Mouse (Mus musculus) ES-E14 (cell line): ENCODE results near the gene Cbfa2t2.

Experiments
- CHD2 ChIP-seq: IDR thresholded peaks from 2 replicates; pipeline ENCODE4 v1.6.1; 2014; ENCODE audit warnings: mild to moderate bottlenecking, low read depth, low read length, inconsistent platforms
- ZC3H11A ChIP-seq: IDR thresholded peaks from 2 replicates; pipeline ENCODE4 v1.6.1; 2012; ENCODE audit warnings: low read depth, mild to moderate bottlenecking, inconsistent platforms, low read length, borderline replicate concordance
- ZNF384 ChIP-seq: IDR thresholded peaks from 2 replicates; pipeline ENCODE4 v1.6.1; 2012; ENCODE audit warnings: low read depth, low read length, inconsistent platforms

DNA sequence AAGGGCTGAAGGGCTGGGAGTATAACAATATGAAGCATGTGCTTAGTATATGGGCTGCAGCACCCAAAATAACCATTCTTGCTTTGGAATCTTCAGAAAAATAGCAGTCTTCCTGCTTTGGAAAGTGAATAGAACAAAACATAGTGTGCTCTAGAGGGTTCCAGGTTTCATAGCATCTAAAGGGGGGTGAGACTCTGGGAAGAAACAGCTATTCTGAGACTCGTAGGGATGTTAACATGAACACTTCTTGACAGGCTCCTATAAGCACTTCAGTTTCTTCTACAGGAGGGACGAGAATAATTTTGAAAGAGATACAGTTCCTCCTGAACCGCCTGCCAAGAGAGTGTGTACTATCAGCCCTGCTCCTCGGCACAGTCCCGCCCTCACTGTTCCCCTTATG lies 81.1 kb downstream of the Cbfa2t2 start:
- TF ChIP-seq CHD2 = no peak
- TF ChIP-seq ZNF384 = no peak
- no peak for TF ChIP-seq ZC3H11A
